Mouse (Mus musculus) stomach, embryonic 15.5 days (tissue): ENCODE measurements around the gene Tec. TPM values are rescaled to one million over a fixed set of nuclear protein-coding genes. Genes with fewer than 3 reads are reported as not detected.

ENCODE experiments used
- ATAC-seq: fragments of 200-750 bp; cut with Nextera tagmentation; 2 replicates; pipeline ENCODE4 v1.8.0; 2017; ENCODE audit warnings: low read depth, moderate number of reproducible peaks, moderate TSS enrichment; ENCODE audit not compliant: insufficient read depth, low FRiP score
- H3K27ac ChIP-seq: fragments of 300-500 bp; sonication (generic); 2 replicates; pipeline ENCODE4 v1.5.1; 2015; ENCODE audit warnings: mild to moderate bottlenecking, inconsistent platforms
- H3K27me3 ChIP-seq: fragments of 300-500 bp; sonication (generic); replicated peaks from 2 replicates; pipeline ENCODE4 v1.6.1; 2015; ENCODE audit warnings: inconsistent platforms
- H3K36me3 ChIP-seq: fragments of 300-500 bp; sonication (generic); 2 replicates; pipeline ENCODE4 v1.6.1; 2015; ENCODE audit warnings: inconsistent platforms
- H3K4me1 ChIP-seq: fragments of 300-500 bp; sonication (generic); 2 replicates; pipeline ENCODE4 v1.6.1; 2015; ENCODE audit warnings: inconsistent platforms
- H3K4me2 ChIP-seq: fragments of 300-500 bp; sonication (generic); 2 replicates; pipeline ENCODE4 v1.6.1; 2015; ENCODE audit warnings: mild to moderate bottlenecking, inconsistent platforms
- H3K4me3 ChIP-seq: fragments of 300-500 bp; sonication (generic); replicated peaks from 2 replicates; pipeline ENCODE4 v1.5.1; 2015; ENCODE audit warnings: inconsistent platforms
- H3K9ac ChIP-seq: fragments of 300-500 bp; sonication (generic); 2 replicates; pipeline ENCODE4 v1.6.1; 2015; ENCODE audit warnings: inconsistent platforms
- H3K9me3 ChIP-seq: fragments of 300-500 bp; sonication (generic); 2 replicates; pipeline ENCODE4 v1.6.1; 2016; ENCODE audit warnings: inconsistent platforms
- WGBS: fragments of 180-500 bp; shearing (Covaris S2); methylation state at CpG from one replicate; pipeline ENCODE4 v1.1.7; 2015; 5-methylcytosine and 5-hydroxymethylcytosine counted together
- polyA plus RNA-seq: library from polyadenylated mRNA; unstranded; fragments of >200 nt; fragmentation: Nextera tagmentation; extraction: Ambion mirVana; gene quantifications from 2 replicates; pipeline ENCODE4 v1.2.1, GENCODE M21; 2015

Tec gene
- polyA plus RNA-seq, 1 experiment from 2014 or later = 10.8 TPM

- no peak overlapping the region for H3K4me3 ChIP-seq
- H3K27me3 ChIP-seq = no peaks in the 10 kb centered on the region
- no peaks in the 10 kb centered on the region for H3K36me3 ChIP-seq
- ATAC-seq = no peak
- H3K4me1 ChIP-seq = 0 out of 2 replicates have a peak, but pooled peaks cover 3% of the 10 kb centered on the region
- H3K9ac ChIP-seq = no peak overlapping the region
- H3K27ac ChIP-seq = no peak overlapping the region
- WGBS = 77% methylated on average over 6 of the region's 6 CpGs
- no peak overlapping the region for H3K4me2 ChIP-seq
- H3K9me3 ChIP-seq = no peaks in the 10 kb centered on the region
Measured at GRCm38 (mm10) chr5:72848889-72849435, 19.3 kb downstream of the Tec start.

GRCm38 (mm10) chr5:72846712-72847111 is 21.6 kb downstream of the Tec start:
- H3K27ac ChIP-seq = no peak overlapping the region
- 70% methylated on average over 1 of the region's 4 CpGs for WGBS
- no peaks in the 10 kb centered on the region for H3K27me3 ChIP-seq
- H3K4me3 ChIP-seq = no peak overlapping the region
- H3K9ac ChIP-seq = no peak overlapping the region
- ATAC-seq = no peak
- no peaks in the 10 kb centered on the region for H3K36me3 ChIP-seq
- 0 out of 2 replicates have a peak, but pooled peaks cover 3% of the 10 kb centered on the region for H3K4me1 ChIP-seq
- H3K4me2 ChIP-seq = no peak overlapping the region
- no peaks in the 10 kb centered on the region for H3K9me3 ChIP-seq

- 81% methylated on average over 9 of the region's 9 CpGs for WGBS
- ATAC-seq = no peak
- H3K27ac ChIP-seq = no peak overlapping the region
Measured at GRCm38 (mm10) chr5:72845928-72846630, 22.2 kb downstream of the Tec start.

GRCm38 (mm10) chr5:72844776-72845495 is 23.3 kb downstream of the Tec start:
- Histone ChIP-seq H3K9me3 (no peaks in the 10 kb centered on the region), H3K9ac (no peak overlapping the region), H3K27me3 (no peaks in the 10 kb centered on the region), H3K4me3 (no peak overlapping the region), H3K4me1 (0 out of 2 replicates have a peak, but pooled peaks cover 3% of the 10 kb centered on the region), H3K27ac (no peak overlapping the region), H3K36me3 (no peaks in the 10 kb centered on the region), H3K4me2 (no peak overlapping the region)
- ATAC-seq = no peak
- 57% methylated on average over 7 of the region's 7 CpGs for WGBS

More at GRCm38 (mm10) chr5:72845928-72846630, 22.2 kb downstream of the Tec start:
- H3K36me3 ChIP-seq = no peaks in the 10 kb centered on the region
- no peak overlapping the region for H3K9ac ChIP-seq
- no peak overlapping the region for H3K4me2 ChIP-seq
- H3K4me1 ChIP-seq = 0 out of 2 replicates have a peak, but pooled peaks cover 3% of the 10 kb centered on the region
- H3K9me3 ChIP-seq = no peaks in the 10 kb centered on the region
- no peak overlapping the region for H3K4me3 ChIP-seq
- H3K27me3 ChIP-seq = no peaks in the 10 kb centered on the region

- no peaks in the 10 kb centered on the region for H3K27me3 ChIP-seq
- 0 out of 2 replicates have a peak, but pooled peaks have one; percentile 14 for ATAC-seq
- H3K36me3 ChIP-seq = no peaks in the 10 kb centered on the region
- peak overlapping the region; percentile 55; the same call in 1 of the 2 replicates for H3K27ac ChIP-seq
- no peak overlapping the region for H3K9ac ChIP-seq
- H3K4me2 ChIP-seq = no peak overlapping the region
- 0 out of 2 replicates have a peak, but pooled peaks cover 3% of the 10 kb centered on the region for H3K4me1 ChIP-seq
- no peaks in the 10 kb centered on the region for H3K9me3 ChIP-seq
- no peak overlapping the region for H3K4me3 ChIP-seq
- 34% methylated on average over 2 of the region's 2 CpGs for WGBS
Measured at GRCm38 (mm10) chr5:72844294-72844693, 24.0 kb downstream of the Tec start.

- no peaks in the 10 kb centered on the region for H3K9me3 ChIP-seq
- no peaks in the 10 kb centered on the region for H3K27me3 ChIP-seq
- H3K9ac ChIP-seq = no peak overlapping the region
- WGBS = 85% methylated on average over 3 of the region's 3 CpGs
- H3K27ac ChIP-seq = no peak overlapping the region
- no peak overlapping the region for H3K4me2 ChIP-seq
- no peak for ATAC-seq
- H3K4me3 ChIP-seq = no peak overlapping the region
- no peaks in the 10 kb centered on the region for H3K36me3 ChIP-seq
- 0 out of 2 replicates have a peak, but pooled peaks cover 3% of the 10 kb centered on the region for H3K4me1 ChIP-seq
Measured at GRCm38 (mm10) chr5:72839655-72840054, 28.6 kb downstream of the Tec start.

GRCm38 (mm10) chr5:72838976-72839375 is 29.3 kb downstream of the Tec start:
- 35% methylated on average over 2 of the region's 2 CpGs for WGBS
- Histone ChIP-seq H3K9ac (no peak overlapping the region), H3K27me3 (no peaks in the 10 kb centered on the region), H3K9me3 (no peaks in the 10 kb centered on the region), H3K27ac (no peak overlapping the region), H3K36me3 (no peaks in the 10 kb centered on the region), H3K4me3 (no peak overlapping the region), H3K4me2 (no peak overlapping the region), H3K4me1 (0 out of 2 replicates have a peak, but pooled peaks cover under 1% of the 10 kb centered on the region)
- ATAC-seq = no peak

GRCm38 (mm10) chr5:72835656-72836055 is 32.6 kb downstream of the Tec start:
- no peaks in the 10 kb centered on the region for H3K9me3 ChIP-seq
- H3K27ac ChIP-seq = no peak overlapping the region
- no peak overlapping the region for H3K4me2 ChIP-seq
- no peak for ATAC-seq
- H3K4me3 ChIP-seq = no peak overlapping the region
- no peaks in the 10 kb centered on the region for H3K27me3 ChIP-seq
- no peaks in the 10 kb centered on the region for H3K36me3 ChIP-seq
- H3K9ac ChIP-seq = no peak overlapping the region
- H3K4me1 ChIP-seq = no peaks in the 10 kb centered on the region
- WGBS = 94% methylated on average over 3 of the region's 3 CpGs

GRCm38 (mm10) chr5:72832904-72833765 is 35.1 kb downstream of the Tec start:
- Histone ChIP-seq H3K4me2 (no peak overlapping the region), H3K27ac (no peak overlapping the region), H3K27me3 (no peaks in the 10 kb centered on the region), H3K9me3 (no peaks in the 10 kb centered on the region), H3K9ac (no peak overlapping the region), H3K4me3 (no peak overlapping the region), H3K36me3 (no peaks in the 10 kb centered on the region), H3K4me1 (no peaks in the 10 kb centered on the region)
- ATAC-seq = no peak
- WGBS = 69% methylated on average over 15 of the region's 15 CpGs

- Histone ChIP-seq H3K4me1 (no peaks in the 10 kb centered on the region), H3K4me2 (no peak overlapping the region), H3K27me3 (no peaks in the 10 kb centered on the region), H3K9me3 (no peaks in the 10 kb centered on the region), H3K36me3 (no peaks in the 10 kb centered on the region), H3K9ac (no peak overlapping the region), H3K4me3 (no peak overlapping the region), H3K27ac (no peak overlapping the region)
- ATAC-seq = no peak
- 85% methylated on average over 7 of the region's 7 CpGs for WGBS
Measured at GRCm38 (mm10) chr5:72832191-72832590, 36.1 kb downstream of the Tec start.

GRCm38 (mm10) chr5:72830988-72831610 is 37.2 kb downstream of the Tec start:
- no peaks in the 10 kb centered on the region for H3K27me3 ChIP-seq
- no peak overlapping the region for H3K9ac ChIP-seq
- H3K4me3 ChIP-seq = no peak overlapping the region
- H3K4me1 ChIP-seq = no peaks in the 10 kb centered on the region
- no peaks in the 10 kb centered on the region for H3K9me3 ChIP-seq
- no peak overlapping the region for H3K27ac ChIP-seq
- H3K36me3 ChIP-seq = no peaks in the 10 kb centered on the region
- 85% methylated on average over 5 of the region's 5 CpGs for WGBS
- H3K4me2 ChIP-seq = no peak overlapping the region
- ATAC-seq = no peak
